Mouse (Mus musculus): ENCODE measurements around the gene Pik3r3. TPM values are rescaled to one million over a fixed set of nuclear protein-coding genes. Genes with fewer than 3 reads are reported as not detected.
"Not testable (repeated sequence)": the region's sequence is repeated elsewhere in the genome, so short reads cannot be mapped to it uniquely, and the experiment has no call there.

The Pik3r3 gene
- polyA plus RNA-seq, 2 experiments = 14.7 to 27.1 TPM

DNA sequence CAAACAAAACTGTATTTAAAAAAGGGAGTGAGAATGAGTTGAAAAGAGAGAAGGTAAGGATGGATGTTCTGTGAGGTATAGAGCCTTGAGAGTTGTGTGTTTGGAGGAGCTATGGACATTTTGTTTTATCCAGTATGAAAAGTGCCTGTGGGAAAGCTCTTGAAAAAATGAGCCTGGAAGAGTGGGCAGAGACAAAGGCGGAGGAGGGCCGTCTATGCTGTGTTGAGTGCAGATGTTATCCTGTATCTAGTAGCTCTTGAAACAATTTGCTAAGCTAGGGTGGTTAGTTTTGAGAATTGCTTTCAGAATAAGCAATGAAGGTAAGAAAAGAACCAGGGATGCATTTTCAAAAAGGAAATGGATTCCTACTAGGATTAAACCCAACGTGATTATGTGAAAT lies 22.0 kb downstream of the Pik3r3 start:
- H3K4me1 ChIP-seq (ENCODE audit: control insufficient read depth, insufficient read depth, low read length) = no peaks in the 10 kb centered on the region
- H3K4me3 ChIP-seq (replicated peaks; ENCODE audit: low read length) = no peak overlapping the region
- TF ChIP-seq POLR2A (IDR thresholded peaks at IDR 0.05; ENCODE audit: borderline replicate concordance, extremely low read depth, insufficient read depth, insufficient read length) = no peak
- no peaks in the 10 kb centered on the region for H3K36me3 ChIP-seq (ENCODE audit: control insufficient read depth, insufficient read depth, low read length)
- ATAC-seq (ENCODE audit: low FRiP score, low read depth) (no peak), DNase-seq (ENCODE audit: low spot score) (no peak)
- H3K9me3 ChIP-seq (ENCODE audit: control insufficient read depth, low read length) = no peaks in the 10 kb centered on the region
- no peak overlapping the region for H3K27ac ChIP-seq (replicated peaks; ENCODE audit: low read depth, low read length)
- no peaks in the 10 kb centered on the region for H3K27me3 ChIP-seq (ENCODE audit: control insufficient read depth, insufficient read depth, low read length)
- WGBS = 84% methylated on average over 3 of the region's 3 CpGs
- no peak overlapping the region for H3K4me2 ChIP-seq (replicated peaks; ENCODE audit: low read depth, low read length, severe bottlenecking)
- H3K9ac ChIP-seq (ENCODE audit: low read depth, low read length, severe bottlenecking) = no peak overlapping the region

DNA sequence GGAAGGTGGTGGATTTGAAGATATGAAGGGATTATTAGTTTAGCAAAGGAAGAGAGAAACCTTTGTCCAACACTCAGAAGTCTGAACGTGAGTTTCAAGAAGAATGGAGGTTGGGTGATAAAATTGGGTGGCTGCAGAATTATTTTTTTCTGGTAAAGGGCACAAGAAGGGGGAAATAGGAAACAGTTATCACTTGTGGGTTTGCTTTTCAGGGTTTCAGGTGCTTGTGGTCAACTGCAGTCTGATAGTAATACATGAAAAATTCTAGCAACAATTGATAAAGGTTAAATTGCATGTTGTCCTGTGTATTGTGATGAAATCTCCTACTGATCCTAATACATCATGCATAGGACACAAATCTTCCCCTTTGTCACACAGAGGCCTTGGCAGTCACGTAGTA lies 22.8 kb downstream of the Pik3r3 start:
- Histone ChIP-seq H3K4me1 (ENCODE audit: control insufficient read depth, insufficient read depth, low read length) (no peaks in the 10 kb centered on the region), H3K4me2 (replicated peaks; ENCODE audit: low read depth, low read length, severe bottlenecking) (no peak overlapping the region), H3K4me3 (replicated peaks; ENCODE audit: low read length) (no peak overlapping the region), H3K27ac (replicated peaks; ENCODE audit: low read depth, low read length) (no peak overlapping the region), H3K36me3 (ENCODE audit: control insufficient read depth, insufficient read depth, low read length) (no peaks in the 10 kb centered on the region), H3K27me3 (ENCODE audit: control insufficient read depth, insufficient read depth, low read length) (no peaks in the 10 kb centered on the region), H3K9me3 (ENCODE audit: control insufficient read depth, low read length) (no peaks in the 10 kb centered on the region), H3K9ac (ENCODE audit: low read depth, low read length, severe bottlenecking) (no peak overlapping the region)
- WGBS = 77% methylated on average over 2 of the region's 2 CpGs
- TF ChIP-seq POLR2A (IDR thresholded peaks at IDR 0.05; ENCODE audit: borderline replicate concordance, extremely low read depth, insufficient read depth, insufficient read length) = no peak
- ATAC-seq (ENCODE audit: low FRiP score, low read depth) (no peak), DNase-seq (ENCODE audit: low spot score) (no peak)

DNA sequence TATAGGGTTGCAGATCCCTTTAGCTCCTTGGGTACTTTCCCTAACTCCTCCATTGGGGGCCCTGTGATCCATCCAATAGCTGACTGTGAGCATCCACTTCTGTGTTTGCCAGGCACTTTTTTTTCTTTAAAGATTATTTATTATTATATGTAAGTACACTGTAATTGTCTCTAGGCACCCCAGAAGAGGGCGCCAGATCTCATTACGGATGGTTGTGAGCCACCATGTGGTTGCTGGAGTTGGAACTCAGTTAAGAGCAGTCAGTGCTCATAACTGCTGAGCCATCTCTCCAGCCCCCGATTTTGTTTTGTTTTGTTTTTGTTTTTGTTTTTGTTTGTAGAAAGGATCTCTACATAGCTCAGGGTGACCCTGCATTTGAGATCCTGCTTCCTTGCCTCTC lies 24.5 kb downstream of the Pik3r3 start:
- not testable (repeated sequence) for H3K4me1 ChIP-seq (ENCODE audit: control insufficient read depth, insufficient read depth, low read length); DNase-seq (ENCODE audit: low spot score); H3K36me3 ChIP-seq (ENCODE audit: control insufficient read depth, insufficient read depth, low read length); H3K9ac ChIP-seq (ENCODE audit: low read depth, low read length, severe bottlenecking); ATAC-seq (ENCODE audit: low FRiP score, low read depth); H3K9me3 ChIP-seq (ENCODE audit: control insufficient read depth, low read length); H3K4me3 ChIP-seq (replicated peaks; ENCODE audit: low read length); H3K4me2 ChIP-seq (replicated peaks; ENCODE audit: low read depth, low read length, severe bottlenecking); H3K27me3 ChIP-seq (ENCODE audit: control insufficient read depth, insufficient read depth, low read length); H3K27ac ChIP-seq (replicated peaks; ENCODE audit: low read depth, low read length)
- WGBS = 52% methylated on average over 3 of the region's 3 CpGs

DNA sequence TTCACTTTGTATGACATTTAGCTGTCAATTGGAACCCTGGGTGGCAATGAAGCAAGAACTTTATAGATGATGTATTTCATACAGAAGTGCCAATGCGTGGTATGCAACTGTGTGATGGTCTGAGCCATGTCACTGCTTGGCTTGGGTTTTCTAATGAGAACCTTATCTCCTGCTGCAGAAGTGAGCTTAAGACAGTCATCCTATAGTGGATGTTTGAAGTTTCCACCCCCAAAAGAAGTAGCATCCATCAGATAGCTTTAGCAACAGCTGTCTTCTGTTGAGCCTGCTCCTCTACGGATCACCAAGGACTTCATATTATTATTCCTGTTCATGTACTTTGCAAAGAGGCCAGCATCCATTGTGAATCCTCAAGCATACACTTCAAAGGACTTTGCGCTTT lies 28.6 kb downstream of the Pik3r3 start:
- Histone ChIP-seq H3K9me3 (ENCODE audit: control insufficient read depth, low read length) (no peaks in the 10 kb centered on the region), H3K4me2 (replicated peaks; ENCODE audit: low read depth, low read length, severe bottlenecking) (no peak overlapping the region), H3K27ac (replicated peaks; ENCODE audit: low read depth, low read length) (no peak overlapping the region), H3K4me1 (ENCODE audit: control insufficient read depth, insufficient read depth, low read length) (no peaks in the 10 kb centered on the region), H3K4me3 (replicated peaks; ENCODE audit: low read length) (no peak overlapping the region), H3K27me3 (ENCODE audit: control insufficient read depth, insufficient read depth, low read length) (no peaks in the 10 kb centered on the region), H3K36me3 (ENCODE audit: control insufficient read depth, insufficient read depth, low read length) (no peaks in the 10 kb centered on the region), H3K9ac (ENCODE audit: low read depth, low read length, severe bottlenecking) (no peak overlapping the region)
- 87% methylated on average over 3 of the region's 3 CpGs for WGBS
- no peak for ATAC-seq (ENCODE audit: low FRiP score, low read depth)
- TF ChIP-seq POLR2A (IDR thresholded peaks at IDR 0.05; ENCODE audit: borderline replicate concordance, extremely low read depth, insufficient read depth, insufficient read length) = no peak
- DNase-seq (ENCODE audit: low spot score) = no peak

DNA sequence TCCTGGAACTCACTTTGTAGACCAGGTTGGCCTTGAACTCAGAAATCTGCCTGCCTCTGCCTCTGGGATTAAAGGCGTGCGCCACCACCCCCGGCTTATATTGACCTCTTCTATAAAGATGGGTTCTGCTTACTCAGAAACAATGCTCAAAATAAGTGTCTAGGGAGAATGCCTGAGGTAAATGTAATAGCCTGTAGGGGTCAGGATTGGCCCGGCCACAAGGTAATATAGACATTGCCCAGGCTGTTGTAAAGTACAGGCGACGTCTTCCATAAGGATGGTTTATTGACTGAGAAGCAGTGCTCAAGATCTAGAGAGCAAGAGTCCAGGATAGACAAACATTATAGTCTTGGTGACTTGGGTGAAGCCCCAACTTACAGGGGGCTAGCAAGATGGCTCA lies 46.8 kb downstream of the Pik3r3 start:
- DNase-seq (ENCODE audit: low spot score) (no peak), ATAC-seq (ENCODE audit: low FRiP score, low read depth) (no peak)
- no peaks in the 10 kb centered on the region for H3K27me3 ChIP-seq (ENCODE audit: control insufficient read depth, insufficient read depth, low read length)
- H3K4me2 ChIP-seq (replicated peaks; ENCODE audit: low read depth, low read length, severe bottlenecking) = no peak overlapping the region
- WGBS = 93% methylated on average over 6 of the region's 6 CpGs
- peaks cover 43% of the 10 kb centered on the region for H3K36me3 ChIP-seq (ENCODE audit: control insufficient read depth, insufficient read depth, low read length)
- H3K4me1 ChIP-seq (ENCODE audit: control insufficient read depth, insufficient read depth, low read length) = no peaks in the 10 kb centered on the region
- no peak overlapping the region for H3K27ac ChIP-seq (replicated peaks; ENCODE audit: low read depth, low read length)
- H3K4me3 ChIP-seq (replicated peaks; ENCODE audit: low read length) = no peak overlapping the region
- TF ChIP-seq POLR2A (IDR thresholded peaks at IDR 0.05; ENCODE audit: borderline replicate concordance, extremely low read depth, insufficient read depth, insufficient read length) = no peak
- no peak overlapping the region for H3K9ac ChIP-seq (ENCODE audit: low read depth, low read length, severe bottlenecking)
- H3K9me3 ChIP-seq (ENCODE audit: control insufficient read depth, low read length) = no peaks in the 10 kb centered on the region

DNA sequence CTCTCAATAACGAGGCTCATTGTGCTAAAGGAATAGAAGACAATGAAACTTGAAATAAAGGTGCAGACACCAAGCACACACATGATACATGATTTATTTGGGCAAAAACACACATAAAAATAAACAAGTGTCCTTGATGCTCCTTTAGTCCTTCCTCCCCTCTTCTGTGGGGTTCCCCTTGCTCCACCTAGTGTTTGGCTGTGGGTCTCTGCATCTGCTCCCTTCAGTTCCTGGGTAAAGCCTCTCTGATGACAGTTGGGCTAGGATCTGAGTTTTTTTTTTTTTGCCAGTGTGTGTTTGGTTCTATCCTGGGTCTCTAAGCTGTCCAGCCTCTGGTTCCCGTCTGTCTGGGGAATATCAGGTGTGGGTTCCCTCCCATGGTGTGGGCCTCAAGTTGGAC lies 60.8 kb downstream of the Pik3r3 start:
- peaks cover 22% of the 10 kb centered on the region for H3K36me3 ChIP-seq (ENCODE audit: control insufficient read depth, insufficient read depth, low read length)
- no peak for TF ChIP-seq POLR2A (IDR thresholded peaks at IDR 0.05; ENCODE audit: borderline replicate concordance, extremely low read depth, insufficient read depth, insufficient read length)
- no peak overlapping the region for H3K4me3 ChIP-seq (replicated peaks; ENCODE audit: low read length)
- H3K9me3 ChIP-seq (ENCODE audit: control insufficient read depth, low read length) = no peaks in the 10 kb centered on the region
- H3K27me3 ChIP-seq (ENCODE audit: control insufficient read depth, insufficient read depth, low read length) = no peaks in the 10 kb centered on the region
- no peak overlapping the region for H3K9ac ChIP-seq (ENCODE audit: low read depth, low read length, severe bottlenecking)
- no peak overlapping the region for H3K4me2 ChIP-seq (replicated peaks; ENCODE audit: low read depth, low read length, severe bottlenecking)
- 73% methylated on average over 2 of the region's 2 CpGs for WGBS
- no peak for ATAC-seq (ENCODE audit: low FRiP score, low read depth)
- H3K27ac ChIP-seq (replicated peaks; ENCODE audit: low read depth, low read length) = no peak overlapping the region
- DNase-seq (ENCODE audit: low spot score) = no peak
- H3K4me1 ChIP-seq (ENCODE audit: control insufficient read depth, insufficient read depth, low read length) = no peaks in the 10 kb centered on the region
